ENCODE assay signal across 23 mouse cellular contexts in genomic region chr15:57545141-57545540, GRCm38 (mm10).
"Had no signal": no experiment of that assay in that cellular context is flagged by ENCODE, and none has a peak within 500 bp of the region (broad histone marks: within the 10 kb centered on the region; RNA-seq: fewer than 3 reads in every experiment).

No protein-coding gene starts in this region.

- H3K9me3 ChIP-seq: heart, embryonic 13.5 days; heart, embryonic 15.5 days; hindbrain, embryonic 13.5 days; hindbrain, embryonic 15.5 days; limb, embryonic 12.5 days; limb, embryonic 15.5 days; liver, embryonic 12.5 days had no signal

- ATAC-seq: hindbrain, postnatal 0 days; intestine, embryonic 16.5 days; liver, embryonic 12.5 days had no signal

- H3K27ac ChIP-seq: heart, adult 2 months; heart, embryonic 13.5 days; heart, embryonic 15.5 days; hindbrain, embryonic 13.5 days; hindbrain, embryonic 15.5 days; hindbrain, postnatal 0 days; limb, embryonic 12.5 days; limb, embryonic 15.5 days; liver, embryonic 12.5 days; liver, embryonic 14.5 days had no signal

- H3K36me3 ChIP-seq: heart, embryonic 13.5 days; heart, embryonic 15.5 days; hindbrain, embryonic 13.5 days; hindbrain, embryonic 15.5 days; limb, embryonic 12.5 days; limb, embryonic 15.5 days; liver, embryonic 12.5 days had no signal

- H3K4me3 ChIP-seq: heart, adult 2 months; heart, embryonic 13.5 days; heart, embryonic 15.5 days; hindbrain, embryonic 13.5 days; hindbrain, embryonic 15.5 days; limb, embryonic 12.5 days; limb, embryonic 15.5 days; liver, embryonic 12.5 days had no signal

- DNase-seq: gastrocnemius, postnatal 14 days; gastrocnemius, postnatal 36 days; heart, adult 11 months; heart, adult 2 months; heart, postnatal 14 days; heart, postnatal 36 days; kidney, adult 11 months; kidney, adult 2 months; kidney, postnatal 14 days; layer of hippocampus, adult 9-11 months; layer of hippocampus, postnatal 36 days; left cerebral cortex, postnatal 4 days had no signal

- H3K9ac ChIP-seq: heart, embryonic 13.5 days; heart, embryonic 15.5 days; hindbrain, embryonic 13.5 days; hindbrain, embryonic 15.5 days; limb, embryonic 12.5 days; limb, embryonic 15.5 days; liver, embryonic 12.5 days; liver, embryonic 14.5 days had no signal

- H3K4me2 ChIP-seq: heart, embryonic 11.5 days; heart, embryonic 13.5 days; heart, embryonic 15.5 days; hindbrain, embryonic 13.5 days; hindbrain, embryonic 15.5 days; limb, embryonic 12.5 days; limb, embryonic 15.5 days; liver, embryonic 12.5 days had no signal

- H3K27me3 ChIP-seq: heart, embryonic 13.5 days; heart, embryonic 15.5 days; hindbrain, embryonic 13.5 days; hindbrain, embryonic 15.5 days; limb, embryonic 12.5 days; limb, embryonic 15.5 days; liver, embryonic 12.5 days had no signal

- H3K4me1 ChIP-seq: heart, embryonic 15.5 days; hindbrain, embryonic 13.5 days; hindbrain, embryonic 15.5 days; limb, embryonic 15.5 days; liver, embryonic 12.5 days had no signal
